Mouse (Mus musculus) myocyte (in vitro differentiated cells): ENCODE results near the gene Tlr3. TPM values are rescaled to one million over a fixed set of nuclear protein-coding genes. Genes with fewer than 3 reads are reported as not detected.

ENCODE experiments used
- H3K27me3 ChIP-seq: one replicate; pipeline ENCODE4 v1.6.1; 2011; ENCODE audit not compliant: control insufficient read depth, insufficient read depth, insufficient read length
- H3K36me3 ChIP-seq: one replicate; pipeline ENCODE4 v1.6.1; 2011; ENCODE audit not compliant: control insufficient read depth, insufficient read depth
- H3K4me2 ChIP-seq: one replicate; pipeline ENCODE4 v1.6.1; 2011; ENCODE audit warnings: low read depth, control low read depth
- H3K4me3 ChIP-seq: one replicate; pipeline ENCODE4 v1.5.1; 2011; ENCODE audit warnings: mild to moderate bottlenecking, control low read depth, moderate library complexity
- H3K79me2 ChIP-seq: one replicate; pipeline ENCODE4 v1.6.1; 2011; ENCODE audit not compliant: control insufficient read depth, insufficient read depth
- H3ac ChIP-seq: one replicate; pipeline ENCODE4 v1.6.1; 2011; ENCODE audit not compliant: control insufficient read depth, insufficient read length
- CEBPB ChIP-seq: IDR thresholded peaks from 2 replicates; pipeline ENCODE4 v1.6.1; 2011; ENCODE audit warnings: mild to moderate bottlenecking, moderate library complexity; ENCODE audit not compliant: poor library complexity, insufficient read depth, severe bottlenecking
- E2F4 ChIP-seq: IDR thresholded peaks from one replicate; pipeline ENCODE4 v1.6.1; 2011; ENCODE audit warnings: mild to moderate bottlenecking, control low read depth, moderate library complexity; ENCODE audit not compliant: insufficient read depth
- MAX ChIP-seq: IDR thresholded peaks from one replicate; pipeline ENCODE4 v1.6.1; 2011; ENCODE audit warnings: low read depth, mild to moderate bottlenecking, control low read depth
- MYOD1 ChIP-seq, 3 experiments: IDR thresholded peaks; one replicate each; pipeline ENCODE4 v1.6.1; 2011; ENCODE audit warnings: control low read depth in 2 of 3, low read depth in 2 of 3, mild to moderate bottlenecking in 2 of 3, moderate library complexity in 1 of 3; ENCODE audit not compliant: insufficient read length in 2 of 3, control insufficient read depth in 1 of 3
- MYOG ChIP-seq, 3 experiments: IDR thresholded peaks; one replicate each; pipeline ENCODE4 v1.6.1; 2011; ENCODE audit warnings: control low read depth in 2 of 3, low read depth in 2 of 3, mild to moderate bottlenecking in 2 of 3; ENCODE audit not compliant: insufficient read length in 2 of 3, control insufficient read depth in 1 of 3, insufficient read depth in 1 of 3
- POLR2A ChIP-seq: IDR thresholded peaks from one replicate; pipeline ENCODE4 v1.6.1; 2011; ENCODE audit warnings: low read depth, mild to moderate bottlenecking, control low read depth, moderate library complexity; ENCODE audit not compliant: insufficient read length
- POLR2AphosphoS2 ChIP-seq: IDR thresholded peaks from one replicate; pipeline ENCODE4 v1.6.1; 2011; ENCODE audit warnings: low read depth, control low read depth; ENCODE audit not compliant: insufficient read length
- REST ChIP-seq: IDR thresholded peaks from one replicate; pipeline ENCODE4 v1.6.1; 2011; ENCODE audit warnings: mild to moderate bottlenecking, control low read depth, moderate library complexity; ENCODE audit not compliant: insufficient read depth, insufficient read length
- SRF ChIP-seq: IDR thresholded peaks from one replicate; pipeline ENCODE4 v1.6.1; 2011; ENCODE audit warnings: low read depth; ENCODE audit not compliant: control insufficient read depth, insufficient read length
- TCF12 ChIP-seq: IDR thresholded peaks from one replicate; pipeline ENCODE4 v1.6.1; 2011; ENCODE audit warnings: mild to moderate bottlenecking, control low read depth; ENCODE audit not compliant: poor library complexity, insufficient read depth, severe bottlenecking
- TCF3 ChIP-seq: IDR thresholded peaks from one replicate; pipeline ENCODE4 v1.6.1; 2011; ENCODE audit warnings: low read depth, control low read depth; ENCODE audit not compliant: insufficient read length
- USF1 ChIP-seq: IDR thresholded peaks from one replicate; pipeline ENCODE4 v1.6.1; 2011; ENCODE audit warnings: low read depth, mild to moderate bottlenecking, control low read depth, moderate library complexity
- polyA plus RNA-seq: library from polyadenylated mRNA; unstranded; fragments of >200 nt; fragmentation: generic; extraction: Trizol; gene quantifications from one replicate; pipeline ENCODE4 v1.2.1, GENCODE M21; 2012; ENCODE audit warnings: missing spikeins

Tlr3 gene
- 0.06 TPM for polyA plus RNA-seq

- Histone ChIP-seq H3K27me3 (peaks cover 5% of the 10 kb centered on the region), H3K79me2 (no peaks in the 10 kb centered on the region), H3K4me3 (peak within 1 kb of the TSS; percentile 29), H3K4me2 (peak within 1 kb of the TSS; percentile 88), H3K36me3 (no peaks in the 10 kb centered on the region), H3ac (no peak within 1 kb of the TSS)
- no peak for TF ChIP-seq SRF
- no peak for TF ChIP-seq REST
- TF ChIP-seq POLR2A = no peak
- no peak for TF ChIP-seq POLR2AphosphoS2
- TF ChIP-seq MYOD1 (IDR thresholded peaks at IDR 0.05; ENCODE audit: control insufficient read depth in 1 of 3, insufficient read length in 2 of 3, low read depth in 2 of 3) = no peak
- no peak for TF ChIP-seq TCF12
- no peak for TF ChIP-seq USF1
- TF ChIP-seq TCF3 = no peak
- TF ChIP-seq E2F4 = no peak
- no peak for TF ChIP-seq MAX
- no peak for TF ChIP-seq MYOG (IDR thresholded peaks at IDR 0.05; ENCODE audit: control insufficient read depth in 1 of 3, insufficient read depth in 1 of 3, insufficient read length in 2 of 3, low read depth in 2 of 3)
- TF ChIP-seq CEBPB = no peak
Observed at GRCm38 (mm10) chr8:45410882-45411281, at the start of gene Tlr3. Gene Tlr3, minus strand, starts transcription at chr8:45411080.

DNA sequence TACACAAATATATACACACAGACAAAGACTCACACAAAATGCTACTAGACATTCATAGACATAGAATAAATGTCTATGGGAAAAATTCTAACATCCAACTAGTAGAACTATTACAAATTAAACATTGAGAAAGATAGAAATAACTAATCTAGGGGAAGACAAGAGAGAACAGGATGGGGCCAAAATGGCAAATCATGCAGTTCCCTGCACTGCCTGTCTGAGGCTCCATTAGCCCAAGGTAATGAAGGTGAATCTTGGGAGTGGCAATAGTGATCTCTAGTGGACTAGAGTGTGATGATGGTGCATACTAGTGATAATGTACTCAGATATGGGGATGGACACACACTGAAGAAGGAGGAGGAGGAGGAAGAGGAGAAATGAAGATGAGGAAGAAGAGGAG, 47.0 kb upstream of the Tlr3 start:
- Histone ChIP-seq H3K36me3 (no peaks in the 10 kb centered on the region), H3K27me3 (no peaks in the 10 kb centered on the region), H3ac (no peak overlapping the region), H3K4me2 (no peak overlapping the region), H3K79me2 (no peaks in the 10 kb centered on the region), H3K4me3 (no peak overlapping the region)
- no peak for TF ChIP-seq CEBPB
- TF ChIP-seq POLR2AphosphoS2 = no peak
- TF ChIP-seq SRF = no peak
- TF ChIP-seq MYOG (IDR thresholded peaks at IDR 0.05; ENCODE audit: control insufficient read depth in 1 of 3, insufficient read depth in 1 of 3, insufficient read length in 2 of 3, low read depth in 2 of 3) = no peak
- TF ChIP-seq REST = no peak
- TF ChIP-seq TCF12 = no peak
- no peak for TF ChIP-seq POLR2A

- Histone ChIP-seq H3K79me2 (no peaks in the 10 kb centered on the region), H3K4me2 (peak overlapping the region; percentile 8)
Observed at GRCm38 (mm10) chr8:45454426-45454825, 43.5 kb upstream of the Tlr3 start.

GRCm38 (mm10) chr8:45452115-45452514, 41.2 kb upstream of the Tlr3 start:
- Histone ChIP-seq H3K4me2 (no peak overlapping the region), H3K79me2 (no peaks in the 10 kb centered on the region), H3ac (no peak overlapping the region), H3K36me3 (no peaks in the 10 kb centered on the region), H3K27me3 (no peaks in the 10 kb centered on the region), H3K4me3 (no peak overlapping the region)
- TF ChIP-seq TCF3 = no peak
- no peak for TF ChIP-seq SRF
- TF ChIP-seq POLR2A = no peak
- no peak for TF ChIP-seq TCF12
- TF ChIP-seq POLR2AphosphoS2 = no peak
- no peak for TF ChIP-seq MAX
- no peak for TF ChIP-seq USF1
- TF ChIP-seq E2F4 = no peak
- no peak for TF ChIP-seq MYOD1 (IDR thresholded peaks at IDR 0.05; ENCODE audit: control insufficient read depth in 1 of 3, insufficient read length in 2 of 3, low read depth in 2 of 3)
- TF ChIP-seq REST = no peak
- TF ChIP-seq CEBPB = no peak
- no peak for TF ChIP-seq MYOG (IDR thresholded peaks at IDR 0.05; ENCODE audit: control insufficient read depth in 1 of 3, insufficient read depth in 1 of 3, insufficient read length in 2 of 3, low read depth in 2 of 3)

More at GRCm38 (mm10) chr8:45454426-45454825, 43.5 kb upstream of the Tlr3 start:
- Histone ChIP-seq H3ac (no peak overlapping the region), H3K4me3 (no peak overlapping the region), H3K27me3 (no peaks in the 10 kb centered on the region), H3K36me3 (no peaks in the 10 kb centered on the region)
- TF ChIP-seq CEBPB (no peak), TCF3 (no peak), MAX (no peak), MYOG (IDR thresholded peaks at IDR 0.05; ENCODE audit: control insufficient read depth in 1 of 3, insufficient read depth in 1 of 3, insufficient read length in 2 of 3, low read depth in 2 of 3) (no peak), POLR2A (no peak), TCF12 (no peak), MYOD1 (IDR thresholded peaks at IDR 0.05; ENCODE audit: control insufficient read depth in 1 of 3, insufficient read length in 2 of 3, low read depth in 2 of 3) (no peak), USF1 (no peak), REST (no peak), SRF (no peak)
